Mouse (Mus musculus) thymus, postnatal 10 days (tissue): ENCODE measurements at regions not wholly inside any gene's neighbourhood (a gene's known extent, or its start where the extent isn't known, plus 50 kb on each side); places are given as distances from the start of the nearest gene placed in this dataset.
"Not testable (repeated sequence)": the region's sequence is repeated elsewhere in the genome, so short reads cannot be mapped to it uniquely, and the experiment has no call there.

ENCODE experiments used
- DNase-seq, 2 experiments: peaks; one replicate each; pipeline ENCODE4 v3.0.0; 2021; ENCODE audit warnings: low spot score in 2 of 2

DNA sequence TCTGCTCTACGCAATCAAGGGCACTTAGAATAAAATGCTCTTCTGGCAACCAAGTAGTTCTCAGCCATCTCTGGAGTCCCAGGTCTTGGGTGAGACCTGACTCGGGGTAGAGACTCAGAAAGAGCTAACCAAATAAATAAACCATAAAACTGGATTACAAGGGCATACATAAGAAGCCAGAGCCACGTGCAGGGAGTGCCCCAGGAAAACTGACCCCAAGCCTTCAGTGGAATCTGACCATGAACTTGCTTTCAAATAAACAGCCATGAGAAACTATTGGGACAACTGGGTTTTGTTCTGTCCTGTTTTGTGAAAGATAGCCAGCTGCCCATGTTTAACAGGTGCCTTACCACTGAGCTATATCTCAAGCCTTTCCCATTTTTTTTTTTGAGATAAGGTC lies 170.3 kb downstream of the Tomm20 start:
- DNase-seq = no peak

DNA sequence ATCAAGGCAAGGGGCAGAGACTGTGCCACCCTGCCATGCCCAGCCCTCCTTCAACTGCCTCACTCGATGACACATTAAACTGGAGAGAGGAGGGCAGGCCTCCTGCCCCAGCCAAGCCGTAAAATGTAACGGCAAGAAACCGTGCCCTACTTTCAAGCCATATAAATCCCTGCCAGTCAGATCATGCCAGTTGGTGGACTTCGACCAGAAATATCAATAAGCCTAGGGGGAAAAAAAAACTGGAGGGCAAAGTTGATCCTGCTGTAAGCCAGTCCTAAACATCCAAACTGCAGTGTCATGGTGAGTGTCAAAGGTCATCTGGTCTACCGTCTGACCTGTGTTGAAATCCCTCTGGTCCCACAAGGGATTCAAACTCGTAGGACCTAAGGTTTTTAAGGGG lies 170.8 kb downstream of the Tomm20 start:
- DNase-seq = no peak

DNA sequence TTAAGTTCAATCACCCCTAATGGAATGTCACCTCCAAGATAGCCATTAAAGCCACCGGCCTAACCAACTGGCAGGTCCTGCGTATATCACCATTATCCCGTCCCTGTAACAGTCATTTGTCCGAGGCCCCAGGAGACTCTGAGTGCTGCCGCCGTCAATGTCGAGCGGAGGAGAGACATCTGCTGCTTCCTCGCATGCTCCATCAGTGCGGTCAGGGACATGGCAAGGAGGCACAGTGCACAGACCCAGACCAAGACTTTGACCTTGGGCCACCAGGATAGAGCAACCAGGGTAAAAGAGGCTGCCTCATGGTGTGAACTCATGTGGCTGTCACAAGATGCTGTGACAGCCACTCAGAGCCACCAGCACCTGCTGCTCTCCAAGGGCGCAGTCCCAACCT lies 172.9 kb downstream of the Tomm20 start:
- no peak for DNase-seq

DNA sequence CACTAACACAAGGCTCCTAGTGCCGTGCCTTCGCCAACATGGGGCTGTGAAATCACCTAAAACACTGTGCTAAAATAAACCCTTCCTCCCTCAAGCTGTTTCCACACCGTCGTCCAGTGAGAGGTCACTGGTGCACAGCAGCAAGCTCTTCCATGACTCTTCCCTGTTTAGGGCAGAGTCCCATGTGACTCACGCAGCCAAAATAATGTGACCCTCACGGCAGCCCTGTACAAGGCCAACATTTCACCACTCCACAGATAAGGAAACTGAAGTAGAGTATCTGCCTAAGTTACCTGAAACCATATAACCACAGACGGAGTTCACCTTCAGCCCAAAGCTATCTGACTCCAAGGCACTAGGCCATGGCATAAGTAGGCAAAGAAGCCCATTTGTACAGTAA lies 173.4 kb downstream of the Tomm20 start:
- DNase-seq = no peak

DNA sequence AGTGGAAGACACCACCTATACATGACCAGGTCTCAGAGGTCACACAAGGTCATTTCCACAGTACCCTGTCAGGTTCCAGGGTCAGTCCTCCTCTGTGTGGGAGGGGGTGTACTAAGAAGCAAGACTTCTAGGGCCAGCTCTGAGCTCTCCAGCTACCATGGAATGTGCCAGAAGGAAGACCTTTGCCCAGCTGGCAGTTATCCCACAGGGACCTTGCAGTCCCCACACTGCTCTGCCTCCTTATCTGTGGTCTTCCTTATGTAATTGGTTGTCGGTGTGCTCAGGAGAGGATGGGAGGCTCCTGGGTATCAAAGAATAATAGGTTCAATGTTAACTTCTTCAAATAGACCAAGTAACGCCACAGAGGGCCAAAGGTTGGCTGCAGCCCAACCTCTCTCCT lies 175.3 kb downstream of the Tomm20 start:
- not testable (repeated sequence) for DNase-seq

DNA sequence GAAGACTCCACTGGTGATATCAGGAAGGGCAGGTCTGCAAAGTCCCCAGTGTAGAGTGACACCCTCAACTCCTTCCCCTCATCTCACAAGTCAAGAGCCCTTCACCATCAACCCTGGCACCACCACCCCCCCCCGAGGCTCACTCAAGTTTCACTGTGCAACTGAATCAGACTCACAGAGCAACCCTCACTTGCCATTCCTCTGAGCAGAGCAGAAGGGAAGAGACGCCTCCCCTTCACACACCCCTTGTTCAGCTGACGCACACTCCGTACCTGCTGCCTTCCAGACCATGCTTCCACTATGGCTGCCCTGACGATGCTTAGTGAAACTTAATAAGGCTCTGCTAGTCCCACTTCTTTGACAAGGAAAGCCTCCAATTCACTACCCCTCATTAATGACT lies 174.4 kb upstream of the Irf2bp2 start:
- DNase-seq = no peak

DNA sequence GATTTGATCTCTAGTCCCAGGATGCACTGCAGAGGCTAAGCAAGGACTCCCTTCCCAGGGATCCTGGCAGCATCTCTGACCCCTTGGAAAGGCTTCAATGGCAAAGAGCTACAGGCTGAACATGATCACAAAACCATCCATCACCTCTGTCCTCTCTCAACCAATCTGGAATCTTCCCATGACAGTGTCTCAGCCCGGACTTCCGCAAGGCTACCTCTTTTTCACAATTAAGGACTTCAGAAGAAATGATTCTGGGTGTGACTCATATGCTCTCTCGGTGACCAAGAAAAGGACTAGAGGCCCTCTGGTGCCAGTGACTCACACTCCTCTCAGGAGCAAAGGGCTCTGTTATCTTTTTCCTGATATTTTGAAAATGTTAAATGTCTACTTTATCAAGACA lies 173.6 kb upstream of the Irf2bp2 start:
- no peak for DNase-seq

DNA sequence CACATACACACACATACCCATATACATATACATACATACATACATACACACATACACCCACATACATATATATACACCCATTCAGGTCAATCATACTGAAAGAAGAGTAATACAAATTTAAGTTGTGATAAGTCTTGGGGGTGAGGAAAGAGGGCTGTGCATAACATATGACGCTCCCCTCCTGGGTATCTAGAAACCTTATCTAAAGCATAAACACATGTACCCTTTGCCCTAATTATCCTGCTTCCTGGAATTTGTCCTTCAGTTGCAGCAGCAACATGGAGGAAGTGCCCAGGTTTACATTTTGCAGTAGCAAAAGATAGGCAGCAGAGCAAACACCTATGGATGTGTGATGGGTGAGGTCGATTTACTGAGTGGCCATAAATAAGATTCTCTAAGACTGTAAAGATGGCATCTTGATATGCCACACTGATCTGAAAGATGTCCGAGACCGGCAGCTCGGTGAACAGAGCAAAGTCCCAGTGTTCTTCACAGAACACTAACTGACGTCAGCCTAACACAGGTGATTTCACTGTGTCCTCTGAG lies 172.0 kb upstream of the Irf2bp2 start:
- no peak for DNase-seq

DNA sequence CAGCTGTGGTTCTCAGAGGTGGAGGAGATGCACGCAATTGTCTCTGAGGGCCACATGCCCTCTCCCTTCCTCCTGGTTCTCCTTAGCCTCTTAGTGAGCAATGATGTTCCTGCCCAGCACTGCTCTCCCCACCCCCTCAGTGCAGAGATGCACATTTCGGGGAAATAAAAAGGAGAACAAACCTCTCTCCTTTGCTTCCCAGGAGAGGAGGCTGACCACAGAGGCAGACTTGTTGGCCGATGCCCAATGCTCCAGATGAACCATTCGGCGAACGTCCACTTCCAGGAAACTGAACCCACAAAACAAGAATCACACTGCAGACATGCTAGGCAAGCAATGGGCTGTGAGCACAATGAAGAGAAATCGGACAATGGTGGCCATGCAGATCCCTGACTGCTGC lies 169.8 kb upstream of the Irf2bp2 start:
- no peak for DNase-seq

DNA sequence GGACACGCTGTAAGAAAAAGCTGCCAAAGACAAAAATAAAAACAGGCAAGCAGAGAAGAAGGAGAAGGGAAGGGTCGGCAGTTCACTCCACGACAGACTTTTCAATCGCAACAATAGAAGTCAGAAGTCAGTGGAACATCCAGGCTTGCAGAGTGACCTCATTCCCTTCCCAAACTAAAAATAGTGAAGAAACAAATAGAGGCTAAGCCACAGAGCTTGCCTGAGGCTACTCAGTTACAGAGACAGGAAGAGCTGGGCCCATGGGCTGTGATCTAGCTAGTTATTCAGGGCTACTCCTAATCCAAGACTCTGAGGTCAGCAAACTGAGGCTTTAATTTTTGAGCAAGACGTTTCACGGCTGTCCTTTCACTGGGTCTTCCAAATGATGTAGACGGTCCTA lies 165.9 kb upstream of the Irf2bp2 start:
- DNase-seq = no peak

DNA sequence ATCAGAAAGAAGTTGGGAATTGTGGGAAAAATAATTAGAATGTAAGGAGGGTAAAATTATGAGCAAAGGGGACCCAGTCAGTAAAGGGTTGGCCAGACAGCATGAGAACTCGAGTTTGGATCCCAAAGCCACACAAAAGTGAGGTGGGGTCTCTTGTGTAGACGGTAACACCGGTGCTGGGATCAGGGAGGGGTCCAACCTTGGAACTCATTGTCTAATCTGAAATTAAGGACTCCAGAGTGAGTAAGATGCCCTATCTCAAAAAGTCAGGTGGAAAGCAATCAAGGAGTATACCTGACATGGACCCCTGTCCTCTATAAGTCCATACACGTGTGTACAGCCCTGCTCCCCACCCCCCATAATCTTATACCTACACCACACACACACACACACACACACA lies 165.2 kb upstream of the Irf2bp2 start:
- no peak for DNase-seq

DNA sequence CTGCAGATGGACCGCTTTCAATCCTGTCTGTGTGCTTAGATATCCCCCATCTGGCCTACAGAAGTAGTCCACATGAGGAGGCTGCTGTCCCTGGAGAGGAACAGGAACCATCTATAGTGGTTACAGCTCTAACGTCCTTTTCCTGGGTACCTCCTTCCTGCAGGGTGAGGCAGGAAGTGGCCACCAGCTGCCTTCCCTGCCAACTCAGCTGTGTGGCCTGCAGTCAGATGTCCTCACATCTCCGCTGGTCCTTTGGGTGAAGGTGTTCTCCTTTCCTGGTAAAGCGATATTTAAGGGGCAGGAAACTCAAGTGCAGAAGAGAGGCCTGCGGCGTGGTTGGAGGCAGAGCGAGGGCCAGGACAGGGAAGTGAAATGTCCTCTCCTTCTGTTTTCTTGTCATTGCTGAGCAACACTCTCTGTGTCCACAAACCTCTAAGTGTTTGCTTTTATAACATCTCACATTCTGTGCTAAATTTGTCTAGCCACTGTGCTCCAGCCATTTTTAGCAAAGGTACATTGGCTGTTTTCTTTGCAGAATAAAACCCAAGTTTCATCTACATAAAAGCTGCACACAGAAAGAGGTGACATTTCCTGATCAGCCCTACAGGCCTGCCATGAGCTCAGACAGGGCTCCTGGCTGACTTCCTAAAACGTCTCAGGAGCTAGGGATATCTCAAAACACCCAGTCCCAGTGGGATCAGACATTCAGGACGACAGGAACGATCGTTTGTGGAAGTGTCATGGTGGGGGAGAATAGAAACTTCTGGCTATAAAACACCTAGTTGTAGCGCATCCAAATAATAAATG lies 164.4 kb upstream of the Irf2bp2 start:
- peak; percentile 52 to 59 for DNase-seq

DNA sequence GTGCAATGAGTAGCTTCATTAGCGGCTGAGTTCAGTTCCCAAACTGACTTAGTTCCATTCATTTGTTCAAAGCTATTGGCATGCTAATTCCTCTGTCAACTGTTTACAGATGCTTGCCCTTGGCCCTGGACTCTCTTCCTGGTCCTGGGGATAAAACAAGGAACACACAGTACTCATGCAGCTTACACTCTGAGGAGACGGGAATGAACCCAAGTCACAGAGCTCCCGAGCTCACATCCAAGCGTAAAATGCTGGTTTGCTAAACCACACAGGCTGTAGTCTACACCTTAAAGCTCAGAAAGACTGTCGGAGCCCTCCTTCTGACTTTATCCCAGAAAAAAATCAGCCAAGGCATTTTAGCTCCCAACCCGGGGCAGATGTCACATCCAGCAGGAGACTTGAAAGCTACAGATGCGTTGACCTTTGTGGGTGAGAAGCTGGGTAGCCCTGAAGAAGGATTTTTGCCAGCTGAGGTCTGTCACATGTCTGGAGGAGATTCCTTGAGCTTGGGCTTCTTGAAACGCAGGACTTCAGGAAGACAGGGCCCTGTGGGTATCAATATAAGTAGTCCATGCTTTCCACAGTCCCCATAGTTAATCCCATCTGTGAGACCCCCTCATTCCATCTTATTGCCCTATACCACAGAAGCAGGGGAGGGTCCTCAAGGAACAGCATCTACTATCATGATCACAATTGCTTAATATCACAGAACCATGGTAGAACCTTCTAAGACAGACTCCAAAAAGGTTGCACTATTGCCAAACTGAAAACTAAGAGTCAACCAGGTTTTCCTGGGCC lies 162.7 kb upstream of the Irf2bp2 start:
- no peak for DNase-seq

DNA sequence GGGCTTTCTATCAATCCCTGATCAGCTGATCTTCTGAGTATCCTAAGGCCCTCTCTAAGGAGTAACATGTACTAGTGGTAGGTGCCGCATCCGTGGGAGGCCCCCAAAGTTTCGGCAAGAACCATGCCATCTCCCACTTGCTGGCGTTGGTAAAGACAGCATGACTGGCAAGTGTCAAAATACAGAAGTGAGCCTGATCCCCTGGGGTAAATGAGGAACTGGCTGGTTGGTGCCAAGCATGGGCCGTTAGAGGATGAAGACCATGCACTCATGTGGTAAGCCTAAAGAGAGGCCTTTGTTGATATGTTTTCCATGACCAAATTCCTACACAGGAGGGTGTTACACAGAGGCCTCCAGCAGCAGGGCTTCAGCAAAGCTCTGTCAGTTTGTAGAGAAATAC lies 161.9 kb upstream of the Irf2bp2 start:
- no peak for DNase-seq

DNA sequence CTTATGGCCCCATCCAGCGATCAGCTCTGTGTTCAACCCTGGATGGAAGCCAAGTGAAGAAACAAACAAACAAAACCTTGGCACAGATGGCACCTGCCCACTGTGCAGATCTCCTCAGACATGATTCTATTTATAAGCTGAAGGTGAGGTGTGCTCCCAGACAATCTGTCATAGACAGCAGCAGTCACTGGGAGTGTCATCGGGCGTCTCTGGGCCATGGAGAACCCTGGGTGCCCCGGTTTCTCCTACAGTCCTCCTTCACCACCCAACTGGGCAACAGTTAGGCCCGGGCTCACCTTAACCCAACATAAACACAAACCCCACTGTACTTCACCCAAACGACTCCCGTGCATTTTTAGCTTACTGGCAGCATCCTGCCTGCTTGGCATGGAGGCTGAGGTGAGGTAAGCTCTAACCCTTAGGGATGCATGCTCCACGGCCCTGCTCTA lies 160.6 kb upstream of the Irf2bp2 start:
- no peak for DNase-seq

DNA sequence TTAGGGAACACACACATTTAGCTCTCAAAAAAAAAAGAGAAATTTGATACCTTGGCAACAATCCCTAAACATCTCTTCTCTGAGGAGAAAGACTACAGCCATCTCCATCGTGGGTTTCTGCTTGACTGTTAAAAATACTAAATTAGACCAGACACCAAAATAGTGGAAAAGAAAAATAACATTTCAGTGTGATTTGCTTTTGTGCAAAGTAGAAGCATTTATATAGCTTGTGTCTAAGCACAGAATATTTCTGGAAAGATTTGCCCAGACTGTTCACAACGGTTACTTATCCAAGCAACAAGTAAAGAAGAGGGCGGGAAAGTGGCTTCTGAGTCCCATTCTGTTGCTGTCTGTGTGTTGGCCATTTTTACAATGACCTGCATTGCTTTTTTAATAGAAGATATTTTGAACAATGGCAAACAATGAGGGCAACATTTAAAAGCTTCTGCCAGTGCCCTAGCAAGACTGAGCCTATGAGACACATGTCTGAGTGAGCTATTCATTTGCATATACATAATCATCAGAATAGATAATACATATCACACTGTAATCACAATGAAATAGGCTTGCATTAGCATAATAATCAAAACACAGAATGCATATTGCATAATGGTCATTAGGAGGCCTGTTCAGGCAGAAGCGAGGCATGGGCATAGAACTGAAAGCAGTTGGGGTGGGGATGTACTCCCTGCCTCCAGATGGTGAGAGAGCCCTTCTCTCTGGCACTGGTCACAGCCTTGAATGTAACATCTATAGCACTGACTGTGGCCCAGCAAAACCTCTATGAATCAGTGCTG lies 159.5 kb upstream of the Irf2bp2 start:
- no peak for DNase-seq

DNA sequence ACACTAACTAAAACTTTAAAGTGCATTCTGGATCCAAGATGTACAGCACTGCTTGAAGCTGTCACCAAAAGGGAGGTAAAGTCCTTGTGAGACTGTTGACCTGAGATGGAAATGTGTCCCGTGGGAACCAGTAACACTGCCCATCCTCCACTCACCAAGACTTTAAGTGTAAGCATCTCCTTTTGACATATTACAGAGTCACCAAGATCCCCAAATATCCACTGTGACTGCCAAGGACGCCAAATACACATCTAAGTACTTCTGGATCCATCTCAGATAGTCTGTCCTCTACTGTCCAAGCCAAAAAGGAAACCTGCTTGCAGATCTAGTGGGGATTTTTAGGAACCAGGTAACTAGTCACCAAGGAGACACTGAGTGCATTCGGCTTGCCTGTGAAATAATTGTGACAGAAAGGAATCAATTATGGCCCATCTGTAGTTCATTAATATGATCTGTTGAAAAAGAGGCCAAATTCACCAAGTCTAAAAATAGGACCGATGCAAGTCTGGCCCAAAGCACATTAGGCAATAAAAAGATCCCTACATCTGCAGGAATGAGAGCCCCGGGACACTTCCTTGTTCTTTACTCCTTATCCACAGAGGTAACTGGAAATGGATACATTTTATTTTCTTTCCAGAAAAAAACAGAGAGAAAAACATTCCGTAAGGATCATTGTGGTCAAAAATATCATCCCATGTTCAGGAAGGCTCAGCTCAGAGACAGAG lies 157.8 kb upstream of the Irf2bp2 start:
- DNase-seq = no peak

DNA sequence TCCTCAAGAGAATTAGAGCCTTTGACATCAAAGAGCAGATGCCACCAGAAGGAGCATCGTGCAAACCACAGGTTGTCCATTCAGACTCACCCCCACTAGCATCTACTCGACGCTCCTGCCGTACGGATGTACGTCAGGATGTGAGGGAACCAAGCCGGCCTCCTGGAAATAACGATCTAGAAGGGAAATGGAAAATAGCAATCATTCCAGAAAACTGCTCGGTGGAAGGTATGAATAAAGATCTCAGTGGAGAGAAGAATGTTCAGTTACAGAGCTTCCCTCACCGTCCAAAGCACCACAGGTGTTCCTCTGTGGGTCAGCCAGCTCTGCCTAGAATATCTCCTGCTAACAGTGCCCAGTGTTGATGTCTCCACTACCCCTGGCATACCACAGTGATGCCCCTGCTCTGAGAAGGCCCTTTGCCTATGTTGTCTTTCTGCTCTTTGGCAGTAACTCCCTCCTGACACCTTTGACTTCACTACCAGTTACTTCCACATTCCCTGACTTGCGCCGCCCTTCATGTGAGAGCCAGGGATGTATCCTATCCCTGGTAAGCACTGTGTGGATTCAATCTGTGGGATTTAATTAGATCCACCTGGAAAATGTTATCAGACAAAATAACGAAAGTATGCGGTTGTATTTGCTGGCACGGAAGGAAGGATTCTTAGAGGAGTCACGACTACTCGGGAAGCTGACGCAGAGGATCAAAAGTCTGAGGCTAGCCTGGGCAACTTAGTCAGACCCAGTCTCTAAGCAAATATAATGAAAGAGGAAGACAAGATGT lies 152.4 kb upstream of the Irf2bp2 start:
- DNase-seq = no peak

DNA sequence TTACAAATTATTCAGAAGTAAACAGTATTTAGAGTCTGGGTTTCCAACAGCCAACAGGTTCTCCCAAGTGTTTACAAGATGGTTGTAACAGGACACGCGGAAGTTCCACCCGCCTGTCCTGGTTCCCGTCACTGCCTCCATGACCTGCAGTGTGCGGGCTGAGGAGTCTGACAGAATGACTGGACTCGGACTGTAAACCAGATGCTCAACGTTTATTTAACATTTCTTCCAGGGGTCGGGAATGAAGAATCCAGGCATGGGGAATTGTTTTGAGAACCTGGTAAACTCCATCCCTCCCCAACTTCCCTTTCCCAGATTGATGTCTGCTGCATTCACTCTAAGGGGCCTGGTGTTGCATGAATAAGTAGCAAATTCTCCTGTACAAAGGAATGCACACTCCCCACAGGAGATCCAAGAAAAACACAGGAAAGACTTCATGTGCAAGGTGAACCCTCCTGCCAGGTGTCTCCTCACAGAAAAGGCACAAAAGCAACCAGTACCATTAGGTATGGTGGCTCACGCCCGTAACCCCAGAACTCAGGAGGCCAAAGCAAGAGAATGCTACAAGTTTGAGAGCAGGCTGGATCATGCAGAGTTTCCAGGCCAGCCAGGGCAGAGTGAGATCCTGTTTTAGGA lies 151.1 kb upstream of the Irf2bp2 start:
- DNase-seq = no peak

DNA sequence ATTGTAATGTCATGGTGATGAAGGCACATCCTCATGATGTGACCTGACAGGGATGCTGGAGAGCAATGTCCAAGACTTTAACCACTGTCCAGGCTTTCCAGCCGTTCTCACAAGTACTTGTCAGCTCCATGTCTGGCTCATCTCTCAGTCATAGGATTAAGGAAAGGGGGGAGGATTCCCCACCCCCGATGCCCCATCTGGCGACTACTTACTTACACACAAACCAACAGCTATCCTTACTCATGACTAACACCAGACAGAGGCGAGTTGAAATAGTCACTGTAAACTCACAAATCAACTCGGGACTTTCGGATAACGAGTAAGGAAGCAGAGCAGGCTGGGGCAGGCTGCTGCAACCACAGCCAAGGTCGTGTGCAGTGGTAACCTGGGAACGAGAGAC lies 149.5 kb upstream of the Irf2bp2 start:
- no peak for DNase-seq
